ENCODE assay signal across 8 mouse cellular contexts in the genomic region with DNA sequence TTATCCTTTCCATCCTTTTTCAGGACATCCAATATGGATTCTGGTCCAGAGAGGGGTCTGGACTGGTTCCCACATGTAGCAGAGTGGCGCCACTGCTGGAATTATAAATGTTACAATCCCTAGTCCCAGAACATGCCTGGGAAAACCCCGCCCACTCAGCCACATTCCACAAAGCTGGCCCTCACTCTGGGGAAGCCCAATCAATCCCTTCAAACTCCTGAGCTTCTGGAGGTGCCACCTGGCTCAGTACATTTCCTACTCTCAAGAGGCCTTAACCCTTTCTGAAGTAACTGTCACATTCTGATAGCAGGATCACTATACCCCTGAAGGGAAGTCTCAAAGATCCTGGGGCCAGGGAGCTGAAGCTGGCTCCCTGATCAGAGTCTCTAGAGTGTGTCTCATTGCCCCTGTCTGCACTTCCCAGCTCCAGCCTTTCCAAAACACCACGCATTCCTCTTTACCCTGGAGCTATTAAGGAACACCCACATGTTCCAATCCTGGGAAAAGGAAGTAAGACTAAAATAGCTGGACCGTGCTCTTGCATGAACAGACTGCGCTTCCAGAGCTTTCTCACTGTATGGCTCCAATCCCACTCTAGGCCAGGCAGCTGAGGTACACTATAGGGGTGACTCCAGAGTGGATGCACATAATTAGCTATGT. TPM values are rescaled to one million over a fixed set of nuclear protein-coding genes. Genes with fewer than 3 reads are reported as not detected.
DNase-seq lines count a peak whose midpoint lies in the region; ATAC-seq and TF ChIP-seq lines count a peak whose summit lies in the region.

No protein-coding gene starts in this region.

- H3K27ac ChIP-seq in gastrocnemius, adult 2 months: peak overlapping the region; percentile 78
- peak overlapping the region; percentile 72 for H3K27ac ChIP-seq in intestine, embryonic 16.5 days (ENCODE audit: low read length)
- H3K27ac ChIP-seq in midbrain, embryonic 15.5 days: no peak overlapping the region

- intact Hi-C loops in gastrocnemius, adult 2 months (cut with DNase I): loop anchor here (5.0 kb wide), 2 partner anchors 45 to 170 kb away; a partner anchor contains a TSS

- no peak overlapping the region for H3K4me2 ChIP-seq in intestine, embryonic 16.5 days (ENCODE audit: low read depth, low read length)
- no peak overlapping the region for H3K4me2 ChIP-seq in midbrain, embryonic 15.5 days

- TF ChIP-seq CTCF in gastrocnemius, adult 2 months (IDR thresholded peaks at IDR 0.05): no peak

- H3K36me3 ChIP-seq in intestine, embryonic 16.5 days (ENCODE audit: control insufficient read depth, insufficient read depth, low read length): peaks cover 30% of the 10 kb centered on the region
- H3K36me3 ChIP-seq in midbrain, embryonic 15.5 days (replicated peaks): peaks cover 53% of the 10 kb centered on the region

- WGBS in intestine, embryonic 16.5 days: 64% methylated on average over 5 of the region's 5 CpGs
- WGBS in midbrain, embryonic 15.5 days: 80% methylated on average over 5 of the region's 5 CpGs

- H3K9ac ChIP-seq in intestine, embryonic 16.5 days (ENCODE audit: low read depth, low read length): no peak overlapping the region
- no peak overlapping the region for H3K9ac ChIP-seq in midbrain, embryonic 15.5 days

- H3K4me3 ChIP-seq in gastrocnemius, adult 2 months: no peak overlapping the region
- H3K4me3 ChIP-seq in intestine, embryonic 16.5 days (ENCODE audit: low read length): no peak overlapping the region
- no peak overlapping the region for H3K4me3 ChIP-seq in midbrain, embryonic 15.5 days

- ATAC-seq in frontal cortex, adult (ENCODE audit: low TSS enrichment): peak; percentile 42; the same call in 1 of the 2 replicates
- no peak; the same call in 1 of the 2 replicates for ATAC-seq in intestine, embryonic 16.5 days
- ATAC-seq in midbrain, embryonic 15.5 days (replicated peaks): no peak

- 0 out of 2 replicates have a peak, but pooled peaks cover 12% of the 10 kb centered on the region for H3K4me1 ChIP-seq in intestine, embryonic 16.5 days (ENCODE audit: control insufficient read depth, insufficient read depth, low read length)
- no peaks in the 10 kb centered on the region for H3K4me1 ChIP-seq in midbrain, embryonic 15.5 days

- no peaks in the 10 kb centered on the region for H3K9me3 ChIP-seq in intestine, embryonic 16.5 days (ENCODE audit: control insufficient read depth, low read length)
- H3K9me3 ChIP-seq in midbrain, embryonic 15.5 days: no peaks in the 10 kb centered on the region

- DNase-seq in frontal cortex, postnatal 10 days (ENCODE audit: low spot score in 2 of 2): no peak
- DNase-seq in gastrocnemius, adult 2 months: peak; percentile 72
- peak; percentile 78 for DNase-seq in lung, postnatal 10 days
- DNase-seq in layer of hippocampus, postnatal 10 days (ENCODE audit: low spot score in 2 of 2): no peak
- no peak for DNase-seq in embryo, embryonic 11 days

- H3K27me3 ChIP-seq in intestine, embryonic 16.5 days (replicated peaks; ENCODE audit: control insufficient read depth, insufficient read depth, low read length): no peaks in the 10 kb centered on the region
- H3K27me3 ChIP-seq in midbrain, embryonic 15.5 days (replicated peaks): no peaks in the 10 kb centered on the region

RNA-seq across cellular contexts. Expression of a gene that starts 18.4 kb away (rescaled TPM):
- under 1 TPM; 0.25 to 0.61 TPM for total RNA-seq in gastrocnemius, adult 2 months (2021)
- polyA plus RNA-seq in intestine, embryonic 16.5 days (2015; fragmentation: Nextera tagmentation; extraction: Ambion mirVana): 0.05 and 0.16 TPM in 2 replicates
- total RNA-seq in layer of hippocampus, postnatal 10 days (2021): under 1 TPM in 1 of 2 experiments, not detected in 1; 0.14 TPM
- polyA plus RNA-seq in midbrain, embryonic 15.5 days (2015; fragmentation: Nextera tagmentation; extraction: Ambion mirVana): 0.22 and 0.35 TPM in 2 replicates

RNA-seq across cellular contexts. Expression of a gene that starts 41.1 kb away (rescaled TPM):
- 10 to 100 TPM; 10.7 to 14.8 TPM for total RNA-seq in gastrocnemius, adult 2 months (2021)
- polyA plus RNA-seq in intestine, embryonic 16.5 days (2015; fragmentation: Nextera tagmentation; extraction: Ambion mirVana): 5.1 and 6.6 TPM in 2 replicates
- total RNA-seq in layer of hippocampus, postnatal 10 days (2021): 10 to 100 TPM; 21.0 to 23.7 TPM
- polyA plus RNA-seq in midbrain, embryonic 15.5 days (2015; fragmentation: Nextera tagmentation; extraction: Ambion mirVana): 7.9 and 8.9 TPM in 2 replicates

Comparison
In these comparisons a context has a peak if more than half of its experiments do, and no peak if none do; other contexts are left out.
1. DNase-seq: peak in gastrocnemius, adult 2 months (single experiment) and lung, postnatal 10 days (single experiment); none in frontal cortex, postnatal 10 days (0 of 2), layer of hippocampus, postnatal 10 days (0 of 2) and embryo, embryonic 11 days (single experiment).